Mouse (Mus musculus) limb, embryonic 14.5 days (tissue): ENCODE measurements around the gene Pmel. TPM values are rescaled to one million over a fixed set of nuclear protein-coding genes. Genes with fewer than 3 reads are reported as not detected.

ENCODE experiments used
- ATAC-seq: fragments of 200-750 bp; cut with Nextera tagmentation; 2 replicates; pipeline ENCODE4 v1.8.0; 2017; ENCODE audit warnings: low read depth, moderate number of reproducible peaks, moderate TSS enrichment; ENCODE audit not compliant: low FRiP score
- DNase-seq: peaks from one replicate; pipeline ENCODE4 v3.0.0-alpha.2; 2015; ENCODE audit warnings: low spot score
- H3K27ac ChIP-seq: fragments of 300-500 bp; sonication (generic); replicated peaks from 2 replicates; pipeline ENCODE4 v1.5.1; 2014; ENCODE audit warnings: low read depth, mild to moderate bottlenecking, low read length, moderate library complexity, mixed read lengths
- H3K27me3 ChIP-seq: fragments of 300-500 bp; sonication (generic); 2 replicates; pipeline ENCODE4 v1.6.1; 2014; ENCODE audit warnings: low read length, mixed read lengths; ENCODE audit not compliant: control insufficient read depth, insufficient read depth
- H3K36me3 ChIP-seq: fragments of 300-500 bp; sonication (generic); 2 replicates; pipeline ENCODE4 v1.6.1; 2014; ENCODE audit warnings: mild to moderate bottlenecking, low read length, moderate library complexity, mixed read lengths; ENCODE audit not compliant: control insufficient read depth, insufficient read depth
- H3K4me1 ChIP-seq: fragments of 300-500 bp; sonication (generic); 2 replicates; pipeline ENCODE4 v1.6.1; 2014; ENCODE audit warnings: antibody characterized with exemption, low read length, mixed read lengths; ENCODE audit not compliant: control insufficient read depth, insufficient read depth
- H3K4me2 ChIP-seq: fragments of 300-500 bp; sonication (generic); replicated peaks from 2 replicates; pipeline ENCODE4 v1.6.1; 2014; ENCODE audit warnings: low read depth, mild to moderate bottlenecking, low read length, moderate library complexity; ENCODE audit not compliant: severe bottlenecking
- H3K4me3 ChIP-seq: fragments of 300-500 bp; sonication (generic); replicated peaks from 2 replicates; pipeline ENCODE4 v1.5.1; 2014; ENCODE audit warnings: low read length
- H3K9ac ChIP-seq: fragments of 300-500 bp; sonication (generic); 2 replicates; pipeline ENCODE4 v1.6.1; 2014; ENCODE audit warnings: mild to moderate bottlenecking, low read depth, low read length, moderate library complexity; ENCODE audit not compliant: severe bottlenecking
- H3K9me3 ChIP-seq: fragments of 300-500 bp; sonication (generic); 2 replicates; pipeline ENCODE4 v1.6.1; 2016; ENCODE audit warnings: low read length; ENCODE audit not compliant: control insufficient read depth
- POLR2A ChIP-seq: fragments of 200-500 bp; IDR thresholded peaks from 2 replicates; pipeline ENCODE4 v1.8.0; 2012; ENCODE audit warnings: inconsistent platforms, mild to moderate bottlenecking, moderate library complexity, borderline replicate concordance; ENCODE audit not compliant: insufficient read depth, insufficient read length; ENCODE audit errors: extremely low read depth
- WGBS: fragments of 180-500 bp; shearing (Covaris S2); extraction: QIAGEN DNeasy Blood & Tissue Kit; methylation state at CpG from one replicate; pipeline ENCODE4 v1.1.7; 2014; 5-methylcytosine and 5-hydroxymethylcytosine counted together
- polyA plus RNA-seq, 2 experiments: library from polyadenylated mRNA; depleted of rRNA in 1 of 2; stranded (reverse) in 1 of 2; unstranded in 1 of 2; fragments of >200 nt; fragmentation: Nextera tagmentation in 1 of 2; extraction: Ambion mirVana in 1 of 2; gene quantifications; 2 replicates each; pipeline versions ENCODE4 v1.2.1 to v1.2.3; 2012 to 2014

Pmel gene
- polyA plus RNA-seq, 2 experiments, result 3.7 to 5.5 TPM

- no peak overlapping the region for H3K27ac ChIP-seq
- H3K4me3 ChIP-seq, result peak overlapping the region; percentile 72
- TF ChIP-seq POLR2A, result no peak
- ATAC-seq, result no peak
- peaks cover 16% of the 10 kb centered on the region for H3K4me1 ChIP-seq
- peak overlapping the region; percentile 88 for H3K4me2 ChIP-seq
- DNase-seq, result no peak
- no peaks in the 10 kb centered on the region for H3K9me3 ChIP-seq
- H3K36me3 ChIP-seq, result no peaks in the 10 kb centered on the region
- peaks cover 8% of the 10 kb centered on the region; the same call in 1 of the 2 replicates for H3K27me3 ChIP-seq
- WGBS, result 7% methylated on average over 7 of the region's 7 CpGs
- peak overlapping the region; percentile 71 for H3K9ac ChIP-seq
Observed at GRCm38 (mm10) chr10:128743235-128743634, 39.2 kb downstream of the Pmel start.

- under 1% methylated on average over 36 of the region's 37 CpGs for WGBS
- Histone ChIP-seq H3K9me3 (no peaks in the 10 kb centered on the region), H3K4me3 (peak overlapping the region; percentile 72), H3K27ac (peak overlapping the region; percentile 46), H3K9ac (peak overlapping the region; percentile 71), H3K36me3 (no peaks in the 10 kb centered on the region), H3K4me1 (peaks cover 16% of the 10 kb centered on the region), H3K4me2 (peak overlapping the region; percentile 88), H3K27me3 (peaks cover 8% of the 10 kb centered on the region; the same call in 1 of the 2 replicates)
- ATAC-seq, result peak; percentile 18
- no peak for TF ChIP-seq POLR2A
- peak; percentile 54 for DNase-seq
Observed at GRCm38 (mm10) chr10:128743791-128744191, 39.8 kb downstream of the Pmel start.

- no peak for DNase-seq
- 15% methylated on average over 8 of the region's 8 CpGs for WGBS
- no peak for TF ChIP-seq POLR2A
Observed at GRCm38 (mm10) chr10:128744211-128744610, 40.2 kb downstream of the Pmel start.

GRCm38 (mm10) chr10:128744680-128745601 lies 40.9 kb downstream of the Pmel start, which contains the start of gene Dgka:
Gene Dgka (minus strand): TSS chr10:128744855.
- Histone ChIP-seq H3K4me2 (peak within 1 kb of the TSS; percentile 88), H3K9me3 (no peaks in the 10 kb centered on the region), H3K4me3 (peak within 1 kb of the TSS; percentile 72), H3K4me1 (peaks cover 21% of the 10 kb centered on the region), H3K9ac (peak within 1 kb of the TSS; percentile 71), H3K27ac (peak within 1 kb of the TSS; percentile 46), H3K27me3 (peaks cover 8% of the 10 kb centered on the region; the same call in 1 of the 2 replicates), H3K36me3 (no peaks in the 10 kb centered on the region)
- WGBS, result 21% methylated on average over 18 of the region's 18 CpGs
- TF ChIP-seq POLR2A, result no peak
- DNase-seq (no peak), ATAC-seq (no peak)

More at GRCm38 (mm10) chr10:128744211-128744610, 40.2 kb downstream of the Pmel start:
- Histone ChIP-seq H3K4me1 (peaks cover 18% of the 10 kb centered on the region), H3K27ac (peak overlapping the region; percentile 46; the same call in 1 of the 2 replicates), H3K9me3 (no peaks in the 10 kb centered on the region), H3K4me2 (peak overlapping the region; percentile 88), H3K9ac (peak overlapping the region; percentile 71), H3K27me3 (peaks cover 8% of the 10 kb centered on the region; the same call in 1 of the 2 replicates), H3K4me3 (peak overlapping the region; percentile 72), H3K36me3 (no peaks in the 10 kb centered on the region)
- no peak for ATAC-seq

GRCm38 (mm10) chr10:128745946-128746613 lies 42.1 kb downstream of the Pmel start:
- no peak for ATAC-seq
- no peak overlapping the region for H3K27ac ChIP-seq

More at GRCm38 (mm10) chr10:128745946-128746613, 42.1 kb downstream of the Pmel start:
- Histone ChIP-seq H3K4me3 (no peak overlapping the region), H3K9me3 (no peaks in the 10 kb centered on the region), H3K4me1 (peaks cover 21% of the 10 kb centered on the region), H3K27me3 (peaks cover 8% of the 10 kb centered on the region; the same call in 1 of the 2 replicates), H3K36me3 (no peaks in the 10 kb centered on the region), H3K4me2 (no peak overlapping the region), H3K9ac (no peak overlapping the region)
- WGBS, result 92% methylated on average over 10 of the region's 10 CpGs
- DNase-seq, result no peak
- TF ChIP-seq POLR2A, result no peak
